Mouse (Mus musculus) left cerebral cortex, adult 18-20 months (tissue): ENCODE data around the gene Pitpnm2. TPM values are rescaled to one million over a fixed set of nuclear protein-coding genes. Genes with fewer than 3 reads are reported as not detected.

ENCODE experiments used
- DNase-seq, 2 experiments: peaks; one replicate each; pipeline ENCODE4 v3.0.0; 2021 to 2022; ENCODE audit warnings: low spot score in 2 of 2, mixed read lengths in 1 of 2
- total RNA-seq, 2 experiments: library from RNA; stranded (reverse); gene quantifications; 2 replicates each; pipeline ENCODE4 v1.2.3; 2021

Gene Pitpnm2
- total RNA-seq, 2 experiments from 2014 or later, result 259 to 274 TPM

GRCm38 (mm10) chr5:124076559-124076958, 173.0 kb downstream of the Pitpnm2 start:
- no peak for DNase-seq

GRCm38 (mm10) chr5:124075716-124076115, 173.8 kb downstream of the Pitpnm2 start:
- no peak for DNase-seq

GRCm38 (mm10) chr5:124074845-124075307, 174.7 kb downstream of the Pitpnm2 start:
- no peak for DNase-seq

GRCm38 (mm10) chr5:124073682-124074081, 175.9 kb downstream of the Pitpnm2 start:
- DNase-seq, result no peak

- DNase-seq, result no peak
Observed at GRCm38 (mm10) chr5:124069657-124070056, 179.9 kb downstream of the Pitpnm2 start.

Other genes with a start within 250 kb of the Pitpnm2 start
- gene Vps37b, start 217.5 kb downstream of the Pitpnm2 start, total RNA-seq, result 10 to 100 TPM; 43.2 to 50.5 TPM
- gene Abcb9, start 154.0 kb downstream of the Pitpnm2 start, total RNA-seq, result 10 to 100 TPM; 53.1 to 57.1 TPM
- gene Ogfod2, start 137.5 kb downstream of the Pitpnm2 start, total RNA-seq, result 10 to 100 TPM; 36.3 to 39.2 TPM
- gene Arl6ip4, start 133.7 kb downstream of the Pitpnm2 start, total RNA-seq, result 10 to 100 TPM; 60.7 to 65.3 TPM
- 10 to 100 TPM; 13.8 to 22.5 TPM for gene Mphosph9, start 78.2 kb upstream of the Pitpnm2 start, total RNA-seq
- gene 2810006K23Rik, start 78.3 kb upstream of the Pitpnm2 start, total RNA-seq, result 10 to 100 TPM; 14.0 TPM
- 100 to 1,000 TPM; 162 to 168 TPM for gene Cdk2ap1, start 113.3 kb upstream of the Pitpnm2 start, total RNA-seq
- 100 to 1,000 TPM; 175 to 185 TPM for gene Sbno1, start 176.2 kb upstream of the Pitpnm2 start, total RNA-seq
- 10 to 100 TPM; 61.5 to 64.2 TPM for gene Kmt5a, start 190.2 kb upstream of the Pitpnm2 start, total RNA-seq
- gene Rilpl2, start 228.6 kb upstream of the Pitpnm2 start, total RNA-seq, result 10 to 100 TPM; 17.5 to 19.3 TPM
- 10 to 100 TPM; 23.0 to 27.5 TPM for gene Snrnp35, start 233.4 kb upstream of the Pitpnm2 start, total RNA-seq